Mouse (Mus musculus): ENCODE data around the gene Psg16. TPM values are rescaled to one million over a fixed set of nuclear protein-coding genes. Genes with fewer than 3 reads are reported as not detected.
"Not testable (repeated sequence)": the region's sequence is repeated elsewhere in the genome, so short reads cannot be mapped to it uniquely, and the experiment has no call there.

Psg16 gene
- total RNA-seq, 2 experiments from 2014 or later, result 3.4 to 3.7 TPM

GRCm38 (mm10) chr7:17055287-17055946, 18.4 kb upstream of the Psg16 start:
- no peak for DNase-seq (ENCODE audit: extremely low spot score in 1 of 2, low spot score in 1 of 2)

GRCm38 (mm10) chr7:17056081-17056581, 17.7 kb upstream of the Psg16 start:
- DNase-seq (ENCODE audit: extremely low spot score in 1 of 2, low spot score in 1 of 2), result peak; percentile 76 to 83

- DNase-seq (ENCODE audit: extremely low spot score in 1 of 2, low spot score in 1 of 2), result peak; percentile 33 to 44
Observed at GRCm38 (mm10) chr7:17056601-17057523, 17.0 kb upstream of the Psg16 start.

- DNase-seq (ENCODE audit: extremely low spot score in 1 of 2, low spot score in 1 of 2), result peak in 1 of 2 experiments; percentile 51
Observed at GRCm38 (mm10) chr7:17058071-17058689, 15.7 kb upstream of the Psg16 start.

- DNase-seq (ENCODE audit: extremely low spot score in 1 of 2, low spot score in 1 of 2), result peak in 1 of 2 experiments; percentile 40
Observed at GRCm38 (mm10) chr7:17058816-17059462, 14.9 kb upstream of the Psg16 start.

- DNase-seq (ENCODE audit: extremely low spot score in 1 of 2, low spot score in 1 of 2), result peak in 1 of 2 experiments; percentile 4
Observed at GRCm38 (mm10) chr7:17059463-17059844, 14.4 kb upstream of the Psg16 start.

- DNase-seq (ENCODE audit: extremely low spot score in 1 of 2, low spot score in 1 of 2), result peak; percentile 79 to 94
Observed at GRCm38 (mm10) chr7:17060031-17060781, 13.6 kb upstream of the Psg16 start.

- peak in 1 of 2 experiments; percentile 47 for DNase-seq (ENCODE audit: extremely low spot score in 1 of 2, low spot score in 1 of 2)
Observed at GRCm38 (mm10) chr7:17060782-17061605, 12.8 kb upstream of the Psg16 start.

GRCm38 (mm10) chr7:17062389-17062788, 11.5 kb upstream of the Psg16 start, which contains the start of gene Hif3a:
Gene Hif3a, minus strand, starts transcription at chr7:17062427.
- peak; percentile 11 to 32 for DNase-seq (ENCODE audit: extremely low spot score in 1 of 2, low spot score in 1 of 2)

GRCm38 (mm10) chr7:17062845-17063244, 11.0 kb upstream of the Psg16 start:
- DNase-seq (ENCODE audit: extremely low spot score in 1 of 2, low spot score in 1 of 2), result no peak

GRCm38 (mm10) chr7:17065620-17066019, 8.2 kb upstream of the Psg16 start:
- DNase-seq (ENCODE audit: extremely low spot score in 1 of 2, low spot score in 1 of 2), result no peak

GRCm38 (mm10) chr7:17066412-17066811, 7.4 kb upstream of the Psg16 start:
- DNase-seq (ENCODE audit: extremely low spot score in 1 of 2, low spot score in 1 of 2), result peak; percentile 89 to 99

GRCm38 (mm10) chr7:17067000-17067399, 6.8 kb upstream of the Psg16 start:
- DNase-seq (ENCODE audit: extremely low spot score in 1 of 2, low spot score in 1 of 2), result no peak

- DNase-seq (ENCODE audit: extremely low spot score in 1 of 2, low spot score in 1 of 2), result not testable (repeated sequence)
Observed at GRCm38 (mm10) chr7:17067651-17068050, 6.2 kb upstream of the Psg16 start.

GRCm38 (mm10) chr7:17073513-17073903, 332 bp upstream of the Psg16 start:
- no peak for DNase-seq (ENCODE audit: extremely low spot score in 1 of 2, low spot score in 1 of 2)

GRCm38 (mm10) chr7:17076542-17076941, 2.7 kb downstream of the Psg16 start:
- DNase-seq (ENCODE audit: extremely low spot score in 1 of 2, low spot score in 1 of 2), result no peak

- DNase-seq (ENCODE audit: extremely low spot score in 1 of 2, low spot score in 1 of 2), result no peak
Observed at GRCm38 (mm10) chr7:17078076-17078654, 4.3 kb downstream of the Psg16 start.

GRCm38 (mm10) chr7:17082766-17083165, 8.9 kb downstream of the Psg16 start:
- DNase-seq (ENCODE audit: extremely low spot score in 1 of 2, low spot score in 1 of 2), result no peak

Measured in layer of hippocampus, postnatal 25 days (tissue).